Mouse (Mus musculus) layer of hippocampus, adult 8-10 months (tissue): Measurements from ENCODE around the gene Vav2. TPM values are rescaled to one million over a fixed set of nuclear protein-coding genes. Genes with fewer than 3 reads are reported as not detected.
A peak's percentile ranks its signal among the peaks of the same experiment; 100 is the strongest.

Experiments
- DNase-seq, 2 experiments: peaks; one replicate each; pipeline ENCODE4 v3.0.0; 2022; ENCODE audit warnings: low spot score in 2 of 2
- total RNA-seq, 4 experiments: library from RNA; stranded (reverse); gene quantifications; 2 replicates each; pipeline ENCODE4 v1.2.4; 2022

The Vav2 gene
- total RNA-seq, 4 experiments from 2014 or later = 9.1 to 12.9 (median 11.8) TPM

- DNase-seq = peak; percentile 30 to 73
Observed at GRCm38 (mm10) chr2:27280920-27281611, 145.8 kb downstream of the Vav2 start.

GRCm38 (mm10) chr2:27278859-27279258 lies 148.0 kb downstream of the Vav2 start:
- no peak for DNase-seq

- DNase-seq = no peak
Observed at GRCm38 (mm10) chr2:27268325-27268724, 158.5 kb downstream of the Vav2 start.

- DNase-seq = no peak
Observed at GRCm38 (mm10) chr2:27265819-27266218, 161.0 kb downstream of the Vav2 start.

- DNase-seq = no peak
Observed at GRCm38 (mm10) chr2:27262984-27263383, 163.8 kb downstream of the Vav2 start.

GRCm38 (mm10) chr2:27251434-27251833 lies 175.4 kb downstream of the Vav2 start:
- DNase-seq = no peak

GRCm38 (mm10) chr2:27248211-27248610 lies 178.6 kb downstream of the Vav2 start, which contains the start of gene Sardh:
Gene Sardh, minus strand, starts transcription at chr2:27248337.
- DNase-seq = no peak

- DNase-seq = no peak
Observed at GRCm38 (mm10) chr2:27247487-27247863, 179.4 kb downstream of the Vav2 start.

GRCm38 (mm10) chr2:27246712-27247486 lies 179.9 kb downstream of the Vav2 start:
- peak; percentile 59 to 60 for DNase-seq

- DNase-seq = no peak
Observed at GRCm38 (mm10) chr2:27245947-27246346, 180.9 kb downstream of the Vav2 start.

GRCm38 (mm10) chr2:27237342-27237741 lies 189.5 kb downstream of the Vav2 start:
- DNase-seq = peak in 1 of 2 experiments; percentile 59

- peak in 1 of 2 experiments; percentile 82 for DNase-seq
Observed at GRCm38 (mm10) chr2:27235729-27236128, 191.1 kb downstream of the Vav2 start.

- peak; percentile 70 to 72 for DNase-seq
Observed at GRCm38 (mm10) chr2:27232376-27232775, 194.5 kb downstream of the Vav2 start.

GRCm38 (mm10) chr2:27229481-27230105 lies 197.2 kb downstream of the Vav2 start:
- DNase-seq = no peak

- DNase-seq = peak in 1 of 2 experiments; percentile 46
Observed at GRCm38 (mm10) chr2:27228809-27229480, 197.9 kb downstream of the Vav2 start.

- no peak for DNase-seq
Observed at GRCm38 (mm10) chr2:27226572-27226971, 200.3 kb downstream of the Vav2 start.

- peak; percentile 72 to 75 for DNase-seq
Observed at GRCm38 (mm10) chr2:27223012-27223421, 203.8 kb downstream of the Vav2 start.

GRCm38 (mm10) chr2:27218569-27218968 lies 208.3 kb downstream of the Vav2 start:
- DNase-seq = no peak

- peak in 1 of 2 experiments; percentile 55 for DNase-seq
Observed at GRCm38 (mm10) chr2:27218121-27218544, 208.7 kb downstream of the Vav2 start.

GRCm38 (mm10) chr2:27215537-27215936 lies 211.3 kb downstream of the Vav2 start:
- DNase-seq = no peak
